Mouse (Mus musculus): ENCODE results near the gene Dcp1a.

The Dcp1a gene

DNA sequence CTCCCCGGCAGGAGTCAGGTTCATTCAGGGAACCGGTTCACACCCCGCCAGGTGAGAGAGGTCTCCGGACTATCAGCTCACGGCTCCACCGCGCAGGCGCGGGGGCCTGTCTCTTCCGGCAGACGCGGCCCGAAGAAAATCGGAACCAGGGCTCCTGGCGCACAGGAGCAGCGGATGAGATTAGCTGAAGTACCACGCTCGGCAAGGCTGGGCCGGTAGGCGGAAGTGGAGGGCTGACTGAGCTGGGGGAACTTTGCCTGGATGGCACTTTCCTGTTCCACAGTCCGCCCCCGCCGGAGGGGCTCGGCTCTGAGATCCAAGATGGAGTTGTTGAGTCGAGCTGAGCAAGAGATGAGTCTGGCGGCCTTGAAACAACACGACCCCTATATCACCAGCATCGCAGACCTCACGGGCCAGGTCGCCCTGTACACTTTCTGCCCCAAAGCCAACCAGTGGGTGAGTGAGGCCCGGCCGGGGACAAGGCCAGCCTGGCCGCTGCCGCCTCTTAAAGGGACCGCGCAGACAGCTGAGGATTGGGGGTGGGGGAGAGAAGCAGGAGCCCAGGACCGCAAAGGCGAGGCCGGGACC lies at the start of gene Dcp1a:
Dcp1a (plus strand) TSS at position 175 of the 588 bp plus-strand sequence.
- peak; percentile 94 to 97 for DNase-seq

DNA sequence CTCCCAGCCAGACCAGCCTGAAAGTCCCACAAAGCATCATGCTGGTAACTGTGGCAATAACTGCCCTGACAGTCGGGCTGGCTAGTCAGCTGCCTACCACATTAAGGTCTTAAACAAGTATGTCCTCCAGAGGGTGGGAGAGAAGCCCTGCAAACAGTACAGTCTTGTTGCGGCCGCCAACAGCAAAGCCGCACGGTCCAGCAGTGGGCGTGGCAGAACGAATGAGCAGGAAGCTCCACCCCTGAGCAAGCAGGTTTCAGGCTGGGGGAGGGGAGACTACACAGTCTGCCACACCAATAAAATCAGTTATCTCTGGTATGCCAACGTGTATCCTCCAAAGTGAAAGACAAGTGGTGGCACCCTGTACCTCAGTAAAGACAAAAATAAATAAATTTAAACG lies 49.7 kb upstream of the Dcp1a start:
- DNase-seq, result no peak

- no peak for DNase-seq
Measured at GRCm38 (mm10) chr14:30430026-30430425, 49.3 kb upstream of the Dcp1a start.

DNA sequence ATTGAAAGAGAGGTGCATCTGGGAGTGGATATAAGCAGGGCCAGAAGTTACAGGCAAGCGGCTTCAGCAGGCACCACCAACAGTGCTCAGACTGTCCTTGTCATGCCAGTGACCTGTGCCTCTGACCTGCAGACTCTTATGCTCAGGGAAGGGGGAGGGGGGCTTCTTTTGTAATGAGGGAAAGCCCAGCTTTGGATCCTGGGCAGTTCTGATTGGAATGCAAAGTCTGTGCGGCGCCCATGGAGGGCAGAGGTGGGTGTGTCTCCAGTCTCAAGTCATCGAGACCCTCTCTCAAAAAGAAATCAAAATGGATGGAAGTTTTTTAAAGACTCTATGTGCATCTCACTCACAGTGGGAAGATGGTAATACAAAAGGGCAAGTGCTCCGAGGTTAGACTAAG lies 48.9 kb upstream of the Dcp1a start:
- no peak for DNase-seq

DNA sequence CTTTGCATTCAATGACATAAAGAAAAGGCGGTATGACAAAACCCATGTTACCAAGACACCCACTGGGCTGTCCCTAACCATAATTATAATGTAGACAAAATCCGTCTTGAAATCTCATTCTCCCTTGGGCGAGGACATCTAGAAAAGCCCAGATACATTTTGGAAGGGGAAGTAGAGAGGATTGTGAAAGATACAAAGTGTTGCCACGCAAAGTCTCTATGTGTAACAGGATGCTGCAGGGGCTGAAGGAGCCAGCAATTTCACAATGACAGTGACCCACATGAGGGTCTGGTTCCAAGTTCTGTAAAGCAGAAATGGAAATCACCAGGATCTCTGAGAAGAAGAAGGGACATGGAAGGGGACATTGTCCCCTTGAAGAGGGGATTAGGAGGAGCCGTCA lies 44.0 kb upstream of the Dcp1a start:
- no peak for DNase-seq

DNA sequence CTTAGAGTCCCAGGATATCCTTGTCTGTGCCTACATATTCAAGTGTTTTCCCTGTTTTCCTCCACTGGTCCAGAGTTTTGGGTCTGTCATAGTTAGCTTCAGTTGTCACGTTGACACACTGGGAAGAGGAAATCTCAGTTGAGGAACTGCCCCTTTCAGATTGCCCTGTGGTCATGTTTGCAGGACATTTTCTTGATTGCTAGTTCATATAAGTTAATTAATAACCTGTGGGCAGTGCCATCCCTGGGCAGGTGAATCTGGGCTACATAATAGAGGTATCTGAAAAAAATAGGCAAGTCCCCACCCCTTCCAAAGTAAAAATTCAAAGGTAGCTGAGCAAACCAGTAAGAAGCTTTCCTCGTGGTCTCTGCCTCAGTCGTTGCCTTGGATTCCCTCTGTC lies 39.4 kb upstream of the Dcp1a start:
- DNase-seq, result no peak

- DNase-seq, result no peak
Measured at GRCm38 (mm10) chr14:30455801-30456595, 23.3 kb upstream of the Dcp1a start.

- no peak for DNase-seq
Measured at GRCm38 (mm10) chr14:30457436-30457835, 21.9 kb upstream of the Dcp1a start.

GRCm38 (mm10) chr14:30457897-30458296 lies 21.4 kb upstream of the Dcp1a start:
- peak; percentile 10 to 58 for DNase-seq

DNA sequence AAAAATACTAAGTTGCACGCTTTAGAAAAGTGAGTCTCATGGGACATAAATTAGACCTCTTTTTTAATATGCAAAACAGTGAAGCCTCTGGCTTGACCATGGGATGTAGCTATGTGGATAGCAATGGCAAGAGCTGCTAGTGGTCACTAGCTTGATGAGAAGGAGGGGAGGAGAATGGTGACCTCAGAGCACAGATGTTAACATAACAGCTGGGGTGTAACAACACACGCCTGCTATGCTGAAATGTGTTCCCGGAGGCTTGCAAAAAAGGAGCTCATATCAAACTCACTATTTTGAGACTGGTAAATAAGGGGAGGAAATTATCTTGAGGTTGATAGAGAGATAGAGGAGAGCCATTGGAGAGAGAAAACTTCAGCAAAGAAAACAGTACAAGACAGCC lies 20.5 kb upstream of the Dcp1a start:
- DNase-seq, result no peak

DNA sequence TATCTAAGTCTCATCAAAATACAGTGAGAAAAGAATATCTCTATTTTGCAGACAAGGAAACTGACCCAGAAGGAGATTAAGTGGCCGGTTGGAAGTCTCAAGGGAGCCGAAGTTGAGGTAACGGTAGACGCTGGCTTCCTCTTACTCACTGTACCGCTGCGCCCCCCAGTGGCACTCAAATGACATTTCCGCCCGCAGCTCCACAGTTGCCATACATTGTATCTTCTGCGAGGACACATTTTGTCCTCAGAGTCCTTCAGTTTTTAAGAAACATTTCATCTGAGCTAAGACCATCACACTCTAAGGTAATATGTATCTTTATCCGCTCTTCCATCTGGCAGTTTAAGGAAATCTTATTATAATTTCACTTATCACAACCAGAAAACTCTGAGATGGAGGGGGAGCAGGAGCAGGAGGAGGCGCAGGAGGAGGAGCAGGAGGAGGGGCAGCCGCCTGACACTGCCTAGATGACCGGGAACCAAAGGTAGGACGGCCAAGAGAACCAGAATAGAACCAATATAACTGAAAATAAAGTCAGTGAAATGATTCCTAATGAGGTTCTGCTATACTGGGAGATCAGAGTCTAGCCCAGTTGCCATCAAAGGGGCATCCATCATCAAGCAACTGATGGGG lies 19.3 kb upstream of the Dcp1a start:
- peak; percentile 82 to 84 for DNase-seq

- no peak for DNase-seq
Measured at GRCm38 (mm10) chr14:30463312-30463711, 16.0 kb upstream of the Dcp1a start.

DNA sequence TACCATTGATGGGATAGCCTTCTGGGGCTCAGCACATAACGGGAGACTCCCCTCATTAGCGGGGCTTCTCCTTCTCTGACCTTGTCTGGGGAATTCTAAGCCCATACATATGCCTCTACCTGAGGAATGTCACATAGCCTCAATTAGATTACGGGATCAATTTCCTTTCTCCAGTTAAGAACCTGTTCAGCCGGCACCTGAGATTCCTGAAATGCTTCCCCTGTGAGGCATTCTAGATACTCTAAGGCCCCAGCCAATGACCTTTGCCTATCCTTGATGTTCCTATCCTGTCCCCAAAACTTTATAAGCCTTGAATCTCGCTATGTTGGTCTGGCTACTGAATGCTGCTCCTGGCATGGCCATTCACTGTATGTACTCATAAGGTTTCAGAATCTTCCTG lies 5.7 kb upstream of the Dcp1a start:
- DNase-seq, result no peak

DNA sequence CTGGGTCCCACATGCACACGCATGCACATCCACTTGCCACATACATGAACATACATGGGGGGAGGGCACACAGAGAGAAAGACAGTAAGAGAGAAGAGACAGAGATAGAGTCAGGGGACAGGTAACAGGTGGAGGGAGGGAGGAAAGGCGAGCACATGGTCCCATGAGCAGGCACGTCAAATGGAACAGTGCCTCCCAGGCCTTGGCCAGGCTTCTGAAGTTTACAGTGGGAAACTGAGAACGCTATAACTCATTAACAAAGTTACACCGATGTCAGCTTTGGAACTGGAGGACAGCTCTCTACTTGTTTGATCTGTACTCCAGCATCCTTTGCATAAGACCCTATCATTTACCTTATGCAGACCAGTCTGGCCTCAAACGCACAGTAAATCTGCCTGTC lies 4.9 kb upstream of the Dcp1a start:
- peak; percentile 27 to 59 for DNase-seq

GRCm38 (mm10) chr14:30491342-30491741 lies 12.0 kb downstream of the Dcp1a start, which contains the start of gene Cacna1d:
Gene Cacna1d, minus strand, starts transcription at chr14:30491455.
- DNase-seq, result no peak

DNA sequence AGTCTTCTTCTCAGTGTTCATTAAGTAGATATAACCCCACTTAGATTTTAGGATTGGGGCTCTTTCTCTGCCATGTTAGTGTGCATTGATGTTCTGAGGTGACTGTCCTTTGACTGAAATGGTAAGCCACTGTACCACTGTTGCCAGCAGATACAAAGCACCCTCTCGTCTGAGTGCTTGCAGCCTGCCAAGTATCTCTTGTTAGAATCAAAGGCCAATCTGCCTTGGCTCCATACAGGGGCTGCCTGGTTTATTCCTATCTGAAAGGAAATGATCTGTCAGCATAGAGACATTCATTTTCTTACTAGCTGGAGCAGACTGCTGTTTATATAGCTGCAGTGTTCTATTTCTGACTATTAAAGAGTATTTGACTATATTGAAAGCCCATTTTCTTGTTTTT lies 13.9 kb downstream of the Dcp1a start:
- DNase-seq, result no peak

- no peak for DNase-seq
Measured at GRCm38 (mm10) chr14:30494998-30495397, 15.7 kb downstream of the Dcp1a start.

- DNase-seq, result no peak
Measured at GRCm38 (mm10) chr14:30498202-30498601, 18.9 kb downstream of the Dcp1a start.

DNA sequence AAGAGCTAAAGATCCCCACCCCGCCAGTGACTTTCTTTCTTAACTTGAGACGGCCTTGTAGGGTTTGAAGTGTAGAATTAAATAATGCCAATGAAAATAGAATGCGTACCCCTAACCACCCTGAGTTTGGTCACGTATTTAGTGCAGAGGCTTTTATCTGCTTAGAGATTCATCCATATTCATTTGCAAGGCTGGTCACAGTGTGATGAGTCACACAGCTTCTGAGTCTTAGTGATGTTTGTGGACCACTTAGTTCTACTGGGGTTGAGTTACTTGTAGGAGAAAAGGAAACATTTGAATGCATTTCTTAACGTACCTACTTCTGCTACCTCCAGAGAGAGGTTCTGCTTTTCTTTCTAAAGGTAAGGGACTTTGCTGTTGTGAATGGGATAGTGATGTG lies 25.7 kb downstream of the Dcp1a start:
- no peak for DNase-seq

DNA sequence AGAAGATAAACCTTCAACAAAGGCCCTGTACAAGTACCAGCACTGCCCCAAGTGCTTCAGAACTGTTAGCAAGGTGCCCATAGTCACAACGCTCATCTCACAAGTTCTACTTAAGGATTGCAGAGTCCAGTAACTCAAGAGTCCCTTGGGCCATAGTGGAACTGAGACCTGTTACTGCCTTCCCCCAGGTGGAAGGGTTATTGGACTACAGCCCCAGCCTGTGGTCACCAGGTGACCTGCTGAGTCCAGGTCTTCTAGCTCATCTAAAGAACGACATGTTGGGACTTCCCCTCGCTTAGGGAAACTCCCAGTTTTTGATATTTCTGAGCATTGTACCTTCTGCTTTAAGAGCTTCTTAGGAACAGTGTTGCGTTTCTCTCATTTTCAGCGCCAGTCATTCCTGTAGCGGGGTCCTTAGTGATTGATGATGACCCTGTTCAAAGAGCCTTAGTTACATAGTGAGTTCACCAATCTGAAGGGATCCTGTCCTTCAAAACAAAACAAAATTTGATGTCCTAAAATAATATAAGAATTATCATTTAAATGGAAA lies 31.0 kb downstream of the Dcp1a start:
- DNase-seq, result no peak

DNA sequence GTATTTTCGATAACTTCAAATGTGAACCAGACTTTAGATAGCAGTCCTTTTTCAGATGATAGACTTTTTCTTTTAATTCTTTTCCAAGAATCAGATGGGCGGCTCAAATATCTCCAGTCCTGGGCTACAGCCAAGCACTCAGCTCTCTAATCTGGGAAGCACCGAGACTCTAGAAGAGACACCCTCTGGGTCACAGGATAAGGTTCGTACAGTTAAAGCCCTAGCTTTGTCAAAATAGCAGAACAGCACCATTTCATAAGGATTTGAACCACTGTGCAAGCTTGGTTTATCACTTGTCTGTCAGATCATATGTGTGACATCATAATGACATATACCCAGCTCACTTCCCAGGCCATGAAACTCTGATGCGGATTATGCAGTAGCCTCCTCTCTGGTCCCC lies 33.6 kb downstream of the Dcp1a start:
- DNase-seq, result no peak

GRCm38 (mm10) chr14:30515931-30516723 lies 36.8 kb downstream of the Dcp1a start:
- DNase-seq, result peak; percentile 44 to 45

DNA sequence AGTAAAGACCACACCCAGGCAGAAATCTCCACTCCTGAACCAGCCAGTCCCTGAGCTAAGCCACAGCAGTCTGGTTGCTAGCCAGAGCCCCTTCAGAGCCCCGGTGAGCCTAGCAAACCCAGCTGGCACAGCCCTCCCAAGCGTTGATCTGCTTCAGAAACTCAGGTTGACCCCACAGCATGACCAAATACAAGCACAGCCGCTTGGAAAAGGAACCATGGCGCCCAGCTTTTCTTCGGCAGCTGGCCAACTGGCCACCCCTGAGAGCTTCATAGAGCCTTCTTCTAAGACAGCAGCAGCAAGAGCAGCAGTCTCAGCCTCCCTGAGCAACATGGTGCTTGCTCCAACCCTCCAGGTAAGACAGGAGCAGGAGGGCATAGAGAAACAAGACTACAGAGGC lies 40.0 kb downstream of the Dcp1a start:
- DNase-seq, result no peak

Data from kidney, postnatal 25 days (tissue).